Mouse (Mus musculus): Measurements from ENCODE around the gene Olfr172. TPM values are rescaled to one million over a fixed set of nuclear protein-coding genes. Genes with fewer than 3 reads are reported as not detected.

The Olfr172 gene
- total RNA-seq, 2 experiments from 2014 or later: not detected

Small RNAs within 50 kb of the gene (microRNA-seq; reads per million reads assigned to microRNA genes)
- 0 reads per million in 2 experiments for gene Gm27564

Other genes with a start within 250 kb of the Olfr172 start
- 10 to 100 TPM; 25.1 to 27.2 TPM for gene St3gal6, start 238.9 kb downstream of the Olfr172 start, total RNA-seq (2021)
- not detected for gene Gm813, start 146.2 kb downstream of the Olfr172 start, total RNA-seq (2021)
- gene E330017A01Rik, start 124.4 kb downstream of the Olfr172 start, total RNA-seq (2021): not detected
- 10 to 100 TPM; 33.7 to 35.5 TPM for gene Cpox, start 92.9 kb downstream of the Olfr172 start, total RNA-seq (2021)
- gene Gpr15, start 44.1 kb downstream of the Olfr172 start, total RNA-seq (2021): not detected
- 100 to 1,000 TPM; 108 to 121 TPM for gene Cldnd1, start 35.3 kb downstream of the Olfr172 start, total RNA-seq (2021)
- gene Olfr173, start 37.1 kb upstream of the Olfr172 start, total RNA-seq (2021): not detected
- not detected for gene Olfr175-ps1, start 63.6 kb upstream of the Olfr172 start, total RNA-seq (2021)
- gene Olfr177, start 111.6 kb upstream of the Olfr172 start, total RNA-seq (2021): not detected
- gene Olfr178, start 128.9 kb upstream of the Olfr172 start, total RNA-seq (2021): not detected
- not detected for gene Olfr181, start 165.6 kb upstream of the Olfr172 start, total RNA-seq (2021)
- gene Olfr180, start 166.2 kb upstream of the Olfr172 start, total RNA-seq (2021): not detected
- not detected for gene Olfr183, start 232.2 kb upstream of the Olfr172 start, total RNA-seq (2021)